Mouse (Mus musculus): ENCODE results near the gene Traip. TPM values are rescaled to one million over a fixed set of nuclear protein-coding genes. Genes with fewer than 3 reads are reported as not detected.
A peak's percentile ranks its signal among the peaks of the same experiment; 100 is the strongest.

The Traip gene
- polyA plus RNA-seq, 1 experiment from 2014 or later, result 15.2 TPM

DNA sequence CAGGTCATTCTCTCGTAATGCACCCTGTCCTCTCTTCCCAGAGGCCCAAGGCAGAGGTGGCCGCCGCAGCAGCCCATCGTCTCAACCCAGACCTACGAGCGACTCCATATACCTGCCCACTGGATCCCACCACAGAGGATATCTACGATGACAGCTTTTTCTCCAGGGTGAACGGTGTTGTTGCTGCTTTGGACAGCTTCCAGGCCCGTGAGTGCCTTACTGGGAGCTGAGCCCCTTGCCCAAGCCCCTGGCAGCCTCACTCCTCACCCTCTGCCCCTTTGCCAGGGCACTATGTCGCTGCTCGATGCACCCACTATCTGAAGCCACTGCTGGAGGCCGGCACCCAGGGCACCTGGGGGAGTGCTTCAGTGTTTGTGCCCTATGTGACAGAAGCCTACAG is 28.9 kb downstream of the Traip start:
- H3K9ac ChIP-seq, result no peak overlapping the region
- H3K27me3 ChIP-seq (replicated peaks), result peaks cover 7% of the 10 kb centered on the region; the same call in 1 of the 2 replicates
- H3K9me3 ChIP-seq, result no peaks in the 10 kb centered on the region
- H3K27ac ChIP-seq, result no peak overlapping the region
- H3K4me2 ChIP-seq (replicated peaks), result no peak overlapping the region
- no peaks in the 10 kb centered on the region for H3K36me3 ChIP-seq
- ATAC-seq (ENCODE audit: low FRiP score, low read depth), result no peak
- whole genome bisulfite sequencing, result 89% methylated on average over 12 of the region's 12 CpGs
- H3K4me3 ChIP-seq, result no peak overlapping the region
- peaks cover 22% of the 10 kb centered on the region; the same call in 1 of the 2 replicates for H3K4me1 ChIP-seq

DNA sequence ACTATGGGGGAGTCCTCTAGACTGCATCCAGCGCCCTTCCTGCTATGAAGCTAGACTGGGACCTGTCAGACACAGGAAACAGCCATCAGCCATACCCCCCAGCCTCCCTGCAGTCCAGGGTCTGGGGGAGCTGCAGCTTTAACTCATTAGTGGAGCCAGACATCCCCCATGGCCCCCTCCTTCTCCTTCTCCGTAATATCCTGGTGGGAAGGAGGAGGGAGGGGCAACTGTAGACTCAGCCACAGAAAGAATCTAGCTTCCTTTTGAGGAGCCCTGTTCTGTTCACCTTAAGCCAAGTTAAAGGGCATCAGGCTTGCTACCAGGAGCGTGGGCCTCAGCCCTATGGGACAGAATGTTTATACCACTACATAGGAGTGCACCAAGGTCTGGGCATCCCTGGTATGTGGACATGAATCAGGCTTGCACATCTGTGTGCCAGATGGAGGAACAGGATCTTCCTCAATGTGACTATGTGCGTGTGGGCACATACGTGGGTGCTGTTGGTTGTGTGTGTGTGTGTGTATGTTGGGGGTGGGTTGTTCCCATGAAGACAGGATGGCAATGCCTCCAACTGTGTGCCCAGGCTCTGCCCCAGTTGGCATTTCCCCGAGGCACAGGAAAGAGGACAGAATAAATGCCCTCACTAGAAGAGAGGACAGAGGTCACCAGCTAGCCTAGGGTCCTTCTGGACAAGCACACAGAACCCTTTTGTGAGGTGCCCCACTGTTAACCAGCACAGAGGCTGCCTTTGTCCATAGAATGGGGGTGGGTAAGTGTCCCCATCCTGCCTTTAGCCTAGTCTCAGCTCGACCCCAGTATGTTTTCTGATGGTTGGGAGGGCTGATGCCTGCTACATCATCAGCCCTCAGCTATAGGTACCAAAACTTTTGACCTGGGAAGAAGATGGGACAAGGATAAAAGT is 32.0 kb downstream of the Traip start:
- WGBS, result 45% methylated on average over 7 of the region's 7 CpGs
- no peak overlapping the region for H3K4me3 ChIP-seq
- H3K9ac ChIP-seq, result 0 out of 2 replicates have a peak overlapping the region, but pooled peaks have one; percentile 29

DNA sequence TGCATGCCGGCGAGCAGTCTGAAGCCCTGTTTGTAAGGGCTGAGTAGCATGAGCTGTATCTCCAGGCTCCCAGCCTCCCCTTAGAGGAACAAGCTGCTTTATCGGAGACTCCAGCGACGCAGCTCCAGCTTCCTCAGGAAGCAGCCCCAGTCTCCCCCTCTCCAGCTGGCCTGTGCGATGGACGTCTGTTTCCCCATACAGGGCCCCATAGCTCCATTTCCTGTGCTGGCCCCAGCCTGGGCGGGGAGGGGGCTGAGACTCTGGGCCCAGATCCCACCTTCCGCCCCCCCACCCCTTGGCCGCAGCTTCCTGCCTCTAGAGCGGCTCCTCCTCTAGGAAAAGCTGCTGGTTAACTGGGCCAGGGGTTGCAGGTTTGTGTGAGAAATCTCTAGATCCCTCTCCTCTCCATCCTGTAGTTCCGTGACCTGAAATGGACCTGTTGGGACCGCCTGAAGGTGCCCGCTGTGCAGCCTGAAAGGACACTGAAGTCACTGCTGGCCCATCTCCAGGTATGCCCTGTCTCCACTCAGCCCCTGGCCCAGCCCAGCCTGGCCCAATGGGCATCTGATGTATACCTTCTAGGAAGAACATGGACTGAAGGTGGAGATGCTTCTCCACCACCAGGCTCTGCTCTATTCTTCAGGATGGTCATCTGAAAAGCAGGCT is 32.9 kb downstream of the Traip start, which contains the start of gene Gm20661:
Gene Gm20661 (plus strand): TSS at position 378 of the 666 bp plus-strand sequence.
- H3K4me3 ChIP-seq, result peak within 1 kb of the TSS; percentile 62
- peak within 1 kb of the TSS; percentile 69 for H3K27ac ChIP-seq
- H3K4me2 ChIP-seq (replicated peaks), result peak within 1 kb of the TSS; percentile 88
- peak within 1 kb of the TSS; percentile 29; the same call in 1 of the 2 replicates for H3K9ac ChIP-seq
- H3K36me3 ChIP-seq, result no peaks in the 10 kb centered on the region
- WGBS, result 53% methylated on average over 14 of the region's 14 CpGs
- no peak for ATAC-seq (ENCODE audit: low FRiP score, low read depth)
- H3K9me3 ChIP-seq, result no peaks in the 10 kb centered on the region
- peaks cover 40% of the 10 kb centered on the region for H3K4me1 ChIP-seq
- peaks cover 24% of the 10 kb centered on the region for H3K27me3 ChIP-seq (replicated peaks)

More for the DNA sequence above, 32.0 kb downstream of the Traip start:
- peaks cover 40% of the 10 kb centered on the region for H3K4me1 ChIP-seq
- peaks cover 24% of the 10 kb centered on the region for H3K27me3 ChIP-seq (replicated peaks)
- no peaks in the 10 kb centered on the region for H3K9me3 ChIP-seq
- H3K27ac ChIP-seq, result peak overlapping the region; percentile 69
- no peaks in the 10 kb centered on the region for H3K36me3 ChIP-seq
- peak overlapping the region; percentile 88 for H3K4me2 ChIP-seq (replicated peaks)
- ATAC-seq (ENCODE audit: low FRiP score, low read depth), result no peak

DNA sequence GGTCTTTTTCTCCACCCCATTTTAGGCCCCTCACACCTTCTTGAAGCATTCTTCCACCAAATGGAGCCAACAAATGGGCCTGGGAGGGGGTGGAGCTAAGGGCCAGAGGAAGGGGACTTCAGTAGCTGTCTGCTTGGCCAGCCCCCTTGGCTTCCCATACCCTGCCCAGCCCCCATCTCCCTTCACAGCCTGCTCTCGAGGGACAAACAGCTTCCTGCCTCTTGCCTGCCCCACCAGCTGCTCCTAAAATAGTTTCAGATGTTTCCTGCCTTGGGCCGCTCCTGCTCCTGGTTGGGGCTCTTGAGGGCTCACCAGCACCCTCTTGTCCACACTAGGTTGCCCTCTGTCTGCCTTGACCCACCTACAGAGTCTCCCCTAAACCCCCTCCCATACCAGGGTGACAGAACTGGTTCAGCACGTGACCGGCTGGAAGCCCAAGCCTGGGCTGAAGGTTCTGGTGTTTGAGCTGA is 33.5 kb downstream of the Traip start:
- Histone ChIP-seq H3K9ac (0 out of 2 replicates have a peak overlapping the region, but pooled peaks have one; percentile 29), H3K4me1 (peaks cover 40% of the 10 kb centered on the region), H3K27me3 (replicated peaks) (peaks cover 24% of the 10 kb centered on the region), H3K4me2 (replicated peaks) (peak overlapping the region; percentile 88), H3K9me3 (no peaks in the 10 kb centered on the region), H3K36me3 (no peaks in the 10 kb centered on the region), H3K4me3 (peak overlapping the region; percentile 62), H3K27ac (peak overlapping the region; percentile 69)
- WGBS, result 44% methylated on average over 4 of the region's 4 CpGs
- ATAC-seq (ENCODE audit: low FRiP score, low read depth), result no peak

DNA sequence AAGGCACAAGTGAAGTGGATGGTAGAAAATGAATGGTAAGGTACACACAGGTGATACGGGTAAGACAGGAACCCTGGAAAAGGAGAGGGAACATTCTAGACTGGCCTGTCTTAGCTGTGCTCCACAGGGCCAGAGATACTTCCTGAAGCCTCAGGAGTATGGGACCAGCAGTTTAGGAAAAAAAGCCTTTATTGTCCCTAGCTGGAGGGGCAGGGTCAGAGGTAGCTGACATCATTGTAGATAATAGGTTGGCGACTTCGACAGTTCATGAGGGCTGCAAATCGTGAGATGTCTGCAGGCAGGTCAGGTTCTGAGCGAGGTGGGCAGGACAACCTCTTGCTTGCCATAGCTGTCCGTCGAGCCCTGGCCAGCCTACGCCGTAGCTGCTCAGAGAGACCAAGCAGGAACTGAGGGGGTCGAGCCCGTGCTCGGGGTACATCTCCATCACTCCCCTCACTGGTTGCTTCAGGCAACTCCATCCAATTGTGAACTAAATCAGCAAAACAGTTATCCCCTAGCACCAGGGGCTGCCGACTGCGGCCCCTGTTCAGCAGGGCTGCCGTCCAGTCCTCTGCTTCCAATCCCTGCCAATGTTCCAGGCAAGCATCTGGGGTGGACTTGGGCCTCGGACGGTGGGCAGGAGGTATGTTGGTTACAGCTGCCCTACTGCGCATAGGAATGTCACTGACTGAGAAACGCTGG is 34.3 kb downstream of the Traip start:
- Histone ChIP-seq H3K4me3 (peak overlapping the region; percentile 62), H3K27ac (0 out of 2 replicates have a peak overlapping the region, but pooled peaks have one; percentile 1), H3K9ac (0 out of 2 replicates have a peak overlapping the region, but pooled peaks have one; percentile 17), H3K4me2 (replicated peaks) (peak overlapping the region; percentile 88), H3K36me3 (no peaks in the 10 kb centered on the region), H3K27me3 (replicated peaks) (peaks cover 24% of the 10 kb centered on the region), H3K9me3 (no peaks in the 10 kb centered on the region), H3K4me1 (peaks cover 40% of the 10 kb centered on the region)
- ATAC-seq (ENCODE audit: low FRiP score, low read depth), result no peak
- 66% methylated on average over 19 of the region's 19 CpGs for WGBS

DNA sequence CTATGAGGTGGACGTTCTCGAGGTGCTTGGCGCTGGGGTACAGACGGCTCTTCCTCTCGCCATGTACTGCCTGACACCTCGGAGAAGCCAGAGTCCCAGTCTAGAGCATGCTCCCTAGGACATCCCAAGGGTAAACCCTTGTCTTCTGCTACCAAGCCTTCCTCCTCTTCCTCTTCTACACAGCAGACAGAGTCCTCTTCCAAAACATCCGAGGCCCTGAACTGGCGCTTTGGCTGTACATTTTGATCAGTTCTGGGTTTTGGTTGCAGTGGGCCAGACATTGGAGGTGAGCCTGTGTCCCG is 34.8 kb downstream of the Traip start:
- H3K4me1 ChIP-seq, result peaks cover 40% of the 10 kb centered on the region
- 64% methylated on average over 9 of the region's 9 CpGs for WGBS
- ATAC-seq (ENCODE audit: low FRiP score, low read depth), result no peak

DNA sequence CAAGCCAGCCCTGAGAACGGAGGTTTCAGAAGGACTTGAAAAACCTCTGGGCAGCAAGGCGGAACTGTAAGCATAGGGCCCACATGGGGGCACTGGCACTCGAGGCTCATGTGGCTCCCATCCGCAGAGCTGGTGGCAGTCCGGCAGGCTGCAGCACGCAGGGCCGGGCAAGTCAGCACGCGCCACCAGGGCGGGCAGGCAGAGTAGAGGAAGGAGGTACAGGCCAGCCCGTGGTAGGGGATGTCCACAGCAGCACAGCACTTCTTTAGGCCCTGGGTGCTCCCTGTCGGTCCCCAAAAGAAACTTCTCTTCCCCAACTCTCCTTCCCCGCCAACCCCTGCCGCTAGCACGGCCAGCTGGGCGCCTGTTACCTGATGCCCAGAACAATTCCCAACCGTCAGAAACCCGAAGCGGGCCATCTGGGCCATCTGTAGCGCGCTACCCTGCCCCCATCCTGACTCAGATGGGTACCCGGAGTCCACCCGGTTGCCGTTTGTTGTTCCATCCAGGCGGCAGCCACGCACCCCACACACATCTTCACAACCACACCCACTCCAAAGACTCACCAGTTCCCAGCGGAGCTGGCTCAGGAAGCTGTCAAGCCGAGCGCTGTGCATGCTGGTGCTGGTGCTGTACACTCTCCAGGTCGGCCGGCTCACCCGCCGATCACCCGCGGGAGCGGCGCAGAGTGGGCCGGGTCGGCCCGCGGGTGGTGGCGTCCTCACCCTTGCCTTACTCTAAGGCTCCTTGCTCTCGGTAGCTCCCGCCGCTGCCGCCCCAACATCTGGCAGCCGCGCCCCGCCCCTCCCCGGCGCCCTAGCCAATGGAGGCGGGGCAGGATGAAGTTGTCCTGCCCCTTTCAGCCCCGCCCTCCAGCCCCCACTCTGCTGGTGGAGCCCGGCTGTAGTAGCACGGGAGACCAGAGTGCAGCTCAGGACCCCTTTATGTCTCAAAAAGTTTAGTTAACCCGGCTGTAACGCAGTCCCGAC is 35.5 kb downstream of the Traip start, which contains the start of gene Inka1:
Gene Inka1 (minus strand): TSS at position 749 of the 989 bp plus-strand sequence.
- WGBS, result under 1% methylated on average over 58 of the region's 58 CpGs
- peak within 1 kb of the TSS; percentile 42 for H3K27ac ChIP-seq
- peak within 1 kb of the TSS; percentile 88 for H3K4me2 ChIP-seq (replicated peaks)
- peaks cover 24% of the 10 kb centered on the region for H3K27me3 ChIP-seq (replicated peaks)
- no peaks in the 10 kb centered on the region for H3K9me3 ChIP-seq
- ATAC-seq (ENCODE audit: low FRiP score, low read depth), result peak; percentile 86
- peak within 1 kb of the TSS; percentile 59 for H3K9ac ChIP-seq
- peaks cover 40% of the 10 kb centered on the region for H3K4me1 ChIP-seq
- H3K36me3 ChIP-seq, result no peaks in the 10 kb centered on the region
- H3K4me3 ChIP-seq, result peak within 1 kb of the TSS; percentile 62

More for the DNA sequence above, 34.8 kb downstream of the Traip start:
- Histone ChIP-seq H3K27ac (0 out of 2 replicates have a peak overlapping the region, but pooled peaks have one; percentile 42), H3K27me3 (replicated peaks) (peaks cover 24% of the 10 kb centered on the region), H3K4me2 (replicated peaks) (peak overlapping the region; percentile 88), H3K9ac (peak overlapping the region; percentile 59), H3K9me3 (no peaks in the 10 kb centered on the region), H3K4me3 (peak overlapping the region; percentile 62), H3K36me3 (no peaks in the 10 kb centered on the region)

DNA sequence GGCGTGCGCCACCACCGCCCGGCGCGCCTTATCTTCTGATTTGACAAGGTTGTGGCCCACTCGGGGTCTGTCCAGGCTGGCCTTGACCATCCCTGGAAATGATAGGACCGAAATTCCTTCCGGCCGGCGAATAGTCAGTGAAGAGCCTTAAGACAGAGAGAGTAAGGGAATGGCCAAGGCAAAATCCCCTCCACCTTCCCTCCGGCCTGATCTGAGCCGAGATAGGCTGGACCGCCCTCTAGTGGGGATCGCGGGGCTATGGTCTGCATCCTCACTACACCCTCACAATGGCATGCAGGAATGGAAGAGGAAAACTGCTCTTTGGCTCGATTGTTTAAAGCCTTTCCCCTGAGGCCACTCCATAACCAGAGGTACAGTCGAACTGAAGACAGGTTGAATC is 36.4 kb downstream of the Traip start:
- H3K36me3 ChIP-seq, result no peaks in the 10 kb centered on the region
- peak overlapping the region; percentile 88 for H3K4me2 ChIP-seq (replicated peaks)
- no peak overlapping the region for H3K9ac ChIP-seq
- H3K4me3 ChIP-seq, result peak overlapping the region; percentile 62
- 6% methylated on average over 18 of the region's 18 CpGs for WGBS
- peaks cover 36% of the 10 kb centered on the region for H3K4me1 ChIP-seq
- no peak overlapping the region for H3K27ac ChIP-seq
- H3K27me3 ChIP-seq (replicated peaks), result peaks cover 24% of the 10 kb centered on the region
- no peaks in the 10 kb centered on the region for H3K9me3 ChIP-seq
- peak; percentile 74 for ATAC-seq (ENCODE audit: low FRiP score, low read depth)

DNA sequence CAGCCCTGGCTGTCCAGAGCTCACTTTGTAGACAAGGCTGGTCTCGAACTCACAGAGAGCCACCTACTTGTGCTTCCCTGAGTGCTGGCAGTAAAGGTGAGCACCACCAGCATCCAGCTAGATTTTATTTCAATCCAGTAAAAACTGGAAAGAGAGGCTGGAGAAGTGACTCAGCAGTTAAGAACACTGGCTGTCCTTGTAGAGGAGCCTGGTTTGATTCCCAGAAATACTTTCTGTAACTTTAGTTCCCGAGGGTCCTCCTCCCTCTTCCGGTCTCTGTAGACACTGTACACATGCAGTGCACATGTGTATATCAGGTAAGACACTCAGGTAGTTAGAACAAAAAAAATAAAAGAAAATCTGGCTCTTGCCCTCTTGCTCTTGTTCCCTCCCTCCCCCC is 38.0 kb downstream of the Traip start:
- H3K4me3 ChIP-seq, result no peak overlapping the region
- no peak overlapping the region for H3K9ac ChIP-seq
- H3K9me3 ChIP-seq, result no peaks in the 10 kb centered on the region
- H3K4me2 ChIP-seq (replicated peaks), result no peak overlapping the region
- H3K27me3 ChIP-seq (replicated peaks), result peaks cover 24% of the 10 kb centered on the region
- ATAC-seq (ENCODE audit: low FRiP score, low read depth), result no peak
- no peak overlapping the region for H3K27ac ChIP-seq
- H3K36me3 ChIP-seq, result no peaks in the 10 kb centered on the region
- peaks cover 23% of the 10 kb centered on the region; the same call in 1 of the 2 replicates for H3K4me1 ChIP-seq
- 69% methylated on average over 3 of the region's 3 CpGs for WGBS

DNA sequence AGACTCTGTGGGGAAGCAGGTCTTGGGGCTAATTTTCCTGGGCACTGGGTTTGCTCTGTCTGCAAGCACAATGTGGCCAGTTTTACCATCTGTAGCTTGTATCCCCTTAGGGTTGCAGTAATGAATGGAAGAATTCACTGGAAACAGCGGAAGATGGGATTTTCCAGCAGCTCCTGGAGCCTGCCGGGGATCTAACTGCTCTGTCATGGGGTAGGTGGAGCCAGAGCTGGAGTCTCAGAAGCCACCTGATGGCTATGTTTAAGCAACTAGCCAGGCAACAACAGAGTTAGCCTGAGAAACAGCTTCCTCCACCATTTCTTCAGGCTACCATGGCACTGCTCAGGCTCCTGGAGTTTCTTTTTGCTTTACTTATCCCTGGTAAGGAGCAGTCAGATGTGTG is 42.3 kb downstream of the Traip start, which contains the start of gene Cdhr4:
Gene Cdhr4 (plus strand): TSS at position 301 of the 400 bp plus-strand sequence.
- no peaks in the 10 kb centered on the region for H3K27me3 ChIP-seq (replicated peaks)
- H3K27ac ChIP-seq, result no peak within 1 kb of the TSS
- H3K36me3 ChIP-seq, result no peaks in the 10 kb centered on the region
- H3K9ac ChIP-seq, result no peak within 1 kb of the TSS
- ATAC-seq (ENCODE audit: low FRiP score, low read depth), result no peak
- H3K4me3 ChIP-seq, result no peak within 1 kb of the TSS
- no peaks in the 10 kb centered on the region for H3K9me3 ChIP-seq
- WGBS, result 57% methylated on average over 2 of the region's 2 CpGs
- no peak within 1 kb of the TSS for H3K4me2 ChIP-seq (replicated peaks)
- H3K4me1 ChIP-seq, result no peaks in the 10 kb centered on the region

DNA sequence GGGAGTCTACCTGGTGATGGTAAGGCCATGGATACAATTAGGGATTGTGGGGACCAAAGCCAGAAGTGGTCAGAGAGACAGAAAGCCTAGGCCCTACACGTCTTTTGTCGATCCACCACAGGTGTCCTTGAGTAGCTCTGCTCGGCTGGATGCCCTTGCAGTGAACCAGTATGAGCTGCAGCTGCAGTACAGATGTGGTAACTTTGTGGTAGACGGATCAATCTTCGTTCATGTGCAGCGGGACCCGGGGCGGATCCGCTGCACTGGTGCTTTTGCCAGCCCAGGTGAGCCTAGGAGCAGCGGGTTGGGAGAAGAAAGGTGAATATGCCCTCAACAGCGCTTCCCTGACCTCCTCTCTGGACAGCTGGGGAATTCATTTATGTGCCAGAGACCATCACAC is 43.1 kb downstream of the Traip start:
- no peak overlapping the region for H3K9ac ChIP-seq
- H3K9me3 ChIP-seq, result no peaks in the 10 kb centered on the region
- no peaks in the 10 kb centered on the region for H3K36me3 ChIP-seq
- ATAC-seq (ENCODE audit: low FRiP score, low read depth), result no peak
- H3K27me3 ChIP-seq (replicated peaks), result no peaks in the 10 kb centered on the region
- H3K4me1 ChIP-seq, result no peaks in the 10 kb centered on the region
- H3K4me3 ChIP-seq, result no peak overlapping the region
- H3K4me2 ChIP-seq (replicated peaks), result no peak overlapping the region
- WGBS, result 78% methylated on average over 11 of the region's 11 CpGs
- H3K27ac ChIP-seq, result no peak overlapping the region
